Mouse (Mus musculus) gastrocnemius, adult 8-10 months (tissue): ENCODE measurements around the gene Rhoh. TPM values are rescaled to one million over a fixed set of nuclear protein-coding genes. Genes with fewer than 3 reads are reported as not detected.

ENCODE experiments used
- DNase-seq, 2 experiments: peaks; one replicate each; pipeline ENCODE4 v3.0.0; 2022; ENCODE audit warnings: low spot score in 2 of 2
- total RNA-seq, 4 experiments: library from RNA; stranded (reverse); gene quantifications; 2 replicates each; pipeline ENCODE4 v1.2.4; 2022

Gene Rhoh
- under 1 TPM in 3 of 4 experiments, not detected in 1; 0.11 to 0.48 (median 0.29) TPM for total RNA-seq

GRCm38 (mm10) chr5:65861154-65861944 is at the start of gene Rhoh:
Gene Rhoh (plus strand): TSS chr5:65861213.
- DNase-seq = no peak

- no peak for DNase-seq
Observed at GRCm38 (mm10) chr5:65823601-65824133, 37.3 kb upstream of the Rhoh start.

GRCm38 (mm10) chr5:65826476-65826875 is 34.5 kb upstream of the Rhoh start:
- DNase-seq = no peak

- no peak for DNase-seq
Observed at GRCm38 (mm10) chr5:65827102-65827501, 33.9 kb upstream of the Rhoh start.

- no peak for DNase-seq
Observed at GRCm38 (mm10) chr5:65828261-65828660, 32.8 kb upstream of the Rhoh start.

- DNase-seq = no peak
Observed at GRCm38 (mm10) chr5:65829059-65829458, 32.0 kb upstream of the Rhoh start.

GRCm38 (mm10) chr5:65831917-65832618 is 28.9 kb upstream of the Rhoh start:
- DNase-seq = no peak

- DNase-seq = no peak
Observed at GRCm38 (mm10) chr5:65833092-65833491, 27.9 kb upstream of the Rhoh start.

- DNase-seq = no peak
Observed at GRCm38 (mm10) chr5:65833766-65834498, 27.1 kb upstream of the Rhoh start.

- DNase-seq = no peak
Observed at GRCm38 (mm10) chr5:65838053-65838452, 23.0 kb upstream of the Rhoh start.

- DNase-seq = no peak
Observed at GRCm38 (mm10) chr5:65842947-65843346, 18.1 kb upstream of the Rhoh start.

- no peak for DNase-seq
Observed at GRCm38 (mm10) chr5:65846534-65846933, 14.5 kb upstream of the Rhoh start.

- no peak for DNase-seq
Observed at GRCm38 (mm10) chr5:65846958-65847357, 14.1 kb upstream of the Rhoh start.

- no peak for DNase-seq
Observed at GRCm38 (mm10) chr5:65847656-65848055, 13.4 kb upstream of the Rhoh start.

- no peak for DNase-seq
Observed at GRCm38 (mm10) chr5:65850765-65851164, 10.2 kb upstream of the Rhoh start.

- no peak for DNase-seq
Observed at GRCm38 (mm10) chr5:65854786-65855191, 6.2 kb upstream of the Rhoh start.

GRCm38 (mm10) chr5:65855571-65855970 is 5.4 kb upstream of the Rhoh start:
- DNase-seq = no peak

- DNase-seq = no peak
Observed at GRCm38 (mm10) chr5:65856591-65857411, 4.2 kb upstream of the Rhoh start.

GRCm38 (mm10) chr5:65857935-65858334 is 3.1 kb upstream of the Rhoh start:
- DNase-seq = no peak

GRCm38 (mm10) chr5:65858355-65858754 is 2.7 kb upstream of the Rhoh start:
- no peak for DNase-seq

GRCm38 (mm10) chr5:65858898-65859297 is 2.1 kb upstream of the Rhoh start:
- DNase-seq = no peak
